Mouse (Mus musculus): ENCODE measurements at regions not wholly inside any gene's neighbourhood (a gene's known extent, or its start where the extent isn't known, plus 50 kb on each side); places are given as distances from the start of the nearest gene placed in this dataset.

GRCm38 (mm10) chr11:24255201-24256060 is 177.6 kb downstream of the Bcl11a start:
- DNase-seq (ENCODE audit: low read depth) = peak; percentile 25
- TF ChIP-seq CTCF (IDR thresholded peaks at IDR 0.05; ENCODE audit: borderline replicate concordance, extremely low read depth, insufficient read depth, insufficient read length) = no peak
- TF ChIP-seq POLR2A (IDR thresholded peaks at IDR 0.05; ENCODE audit: borderline replicate concordance, extremely low read depth, insufficient read depth, insufficient read length, poor library complexity, severe bottlenecking) = no peak

- 0 out of 2 replicates have a peak, but pooled peaks have one; percentile 13 for TF ChIP-seq CTCF (IDR thresholded peaks at IDR 0.05; ENCODE audit: borderline replicate concordance, extremely low read depth, insufficient read depth, insufficient read length)
- TF ChIP-seq POLR2A (IDR thresholded peaks at IDR 0.05; ENCODE audit: borderline replicate concordance, extremely low read depth, insufficient read depth, insufficient read length, poor library complexity, severe bottlenecking) = no peak
- no peak for DNase-seq (ENCODE audit: low read depth)
These were observed 179.9 kb downstream of the Bcl11a start for GRCm38 (mm10) chr11:24257741-24258140.

GRCm38 (mm10) chr11:24258340-24258739 is 180.5 kb downstream of the Bcl11a start:
- TF ChIP-seq POLR2A (IDR thresholded peaks at IDR 0.05; ENCODE audit: borderline replicate concordance, extremely low read depth, insufficient read depth, insufficient read length, poor library complexity, severe bottlenecking) = no peak
- no peak for TF ChIP-seq CTCF (IDR thresholded peaks at IDR 0.05; ENCODE audit: borderline replicate concordance, extremely low read depth, insufficient read depth, insufficient read length)
- DNase-seq (ENCODE audit: low read depth) = no peak

- no peak for TF ChIP-seq POLR2A (IDR thresholded peaks at IDR 0.05; ENCODE audit: borderline replicate concordance, extremely low read depth, insufficient read depth, insufficient read length, poor library complexity, severe bottlenecking)
- no peak for TF ChIP-seq CTCF (IDR thresholded peaks at IDR 0.05; ENCODE audit: borderline replicate concordance, extremely low read depth, insufficient read depth, insufficient read length)
- no peak for DNase-seq (ENCODE audit: low read depth)
These were observed 181.8 kb downstream of the Bcl11a start for GRCm38 (mm10) chr11:24259668-24260067.

- no peak for TF ChIP-seq POLR2A (IDR thresholded peaks at IDR 0.05; ENCODE audit: borderline replicate concordance, extremely low read depth, insufficient read depth, insufficient read length, poor library complexity, severe bottlenecking)
- no peak for TF ChIP-seq CTCF (IDR thresholded peaks at IDR 0.05; ENCODE audit: borderline replicate concordance, extremely low read depth, insufficient read depth, insufficient read length)
- no peak for DNase-seq (ENCODE audit: low read depth)
These were observed 191.2 kb downstream of the Bcl11a start for GRCm38 (mm10) chr11:24269046-24269445.

GRCm38 (mm10) chr11:24281628-24282027 is 203.8 kb downstream of the Bcl11a start:
- DNase-seq (ENCODE audit: low read depth) = no peak
- TF ChIP-seq POLR2A (IDR thresholded peaks at IDR 0.05; ENCODE audit: borderline replicate concordance, extremely low read depth, insufficient read depth, insufficient read length, poor library complexity, severe bottlenecking) = no peak
- TF ChIP-seq CTCF (IDR thresholded peaks at IDR 0.05; ENCODE audit: borderline replicate concordance, extremely low read depth, insufficient read depth, insufficient read length) = no peak

GRCm38 (mm10) chr11:24282556-24282955 is 204.7 kb downstream of the Bcl11a start:
- DNase-seq (ENCODE audit: low read depth) = peak; percentile 71
- no peak for TF ChIP-seq POLR2A (IDR thresholded peaks at IDR 0.05; ENCODE audit: borderline replicate concordance, extremely low read depth, insufficient read depth, insufficient read length, poor library complexity, severe bottlenecking)
- no peak for TF ChIP-seq CTCF (IDR thresholded peaks at IDR 0.05; ENCODE audit: borderline replicate concordance, extremely low read depth, insufficient read depth, insufficient read length)

- peak; percentile 90 for DNase-seq (ENCODE audit: low read depth)
- TF ChIP-seq POLR2A (IDR thresholded peaks at IDR 0.05; ENCODE audit: borderline replicate concordance, extremely low read depth, insufficient read depth, insufficient read length, poor library complexity, severe bottlenecking) (no peak), CTCF (IDR thresholded peaks at IDR 0.05; ENCODE audit: borderline replicate concordance, extremely low read depth, insufficient read depth, insufficient read length) (no peak)
These were observed 208.6 kb downstream of the Bcl11a start for GRCm38 (mm10) chr11:24286129-24287108.

- no peak for TF ChIP-seq POLR2A (IDR thresholded peaks at IDR 0.05; ENCODE audit: borderline replicate concordance, extremely low read depth, insufficient read depth, insufficient read length, poor library complexity, severe bottlenecking)
- no peak for TF ChIP-seq CTCF (IDR thresholded peaks at IDR 0.05; ENCODE audit: borderline replicate concordance, extremely low read depth, insufficient read depth, insufficient read length)
- DNase-seq (ENCODE audit: low read depth) = no peak
These were observed 215.4 kb downstream of the Bcl11a start for GRCm38 (mm10) chr11:24293209-24293608.

GRCm38 (mm10) chr11:24293860-24294531 is 216.1 kb downstream of the Bcl11a start:
- DNase-seq (ENCODE audit: low read depth) = no peak
- TF ChIP-seq POLR2A (IDR thresholded peaks at IDR 0.05; ENCODE audit: borderline replicate concordance, extremely low read depth, insufficient read depth, insufficient read length, poor library complexity, severe bottlenecking) (no peak), CTCF (IDR thresholded peaks at IDR 0.05; ENCODE audit: borderline replicate concordance, extremely low read depth, insufficient read depth, insufficient read length) (no peak)

Data from brain, embryonic 14.5 days (tissue).